Mouse (Mus musculus) embryonic facial prominence, embryonic 13.5 days (tissue): ENCODE results near the gene Cops9. TPM values are rescaled to one million over a fixed set of nuclear protein-coding genes. Genes with fewer than 3 reads are reported as not detected.

Experiments
- ATAC-seq: fragments of 200-750 bp; cut with Nextera tagmentation; 2 replicates; pipeline ENCODE4 v1.8.0; 2017; ENCODE audit warnings: low read depth; ENCODE audit not compliant: insufficient number of reproducible peaks, insufficient read depth, low FRiP score, low TSS enrichment
- H3K27ac ChIP-seq: fragments of 300-500 bp; sonication (generic); 2 replicates; pipeline ENCODE4 v1.5.1; 2015; ENCODE audit warnings: moderate library complexity, mild to moderate bottlenecking, inconsistent platforms
- H3K27me3 ChIP-seq: fragments of 300-500 bp; sonication (generic); 2 replicates; pipeline ENCODE4 v1.6.1; 2015; ENCODE audit warnings: mild to moderate bottlenecking, inconsistent platforms
- H3K36me3 ChIP-seq: fragments of 300-500 bp; sonication (generic); 2 replicates; pipeline ENCODE4 v1.6.1; 2015; ENCODE audit warnings: mild to moderate bottlenecking, inconsistent platforms
- H3K4me1 ChIP-seq: fragments of 300-500 bp; sonication (generic); 2 replicates; pipeline ENCODE4 v1.6.1; 2015; ENCODE audit warnings: inconsistent platforms
- H3K4me2 ChIP-seq: fragments of 300-500 bp; sonication (generic); 2 replicates; pipeline ENCODE4 v1.6.1; 2015; ENCODE audit warnings: moderate library complexity, mild to moderate bottlenecking, inconsistent platforms
- H3K4me3 ChIP-seq: fragments of 300-500 bp; sonication (generic); 2 replicates; pipeline ENCODE4 v1.5.1; 2015; ENCODE audit warnings: mild to moderate bottlenecking, inconsistent platforms
- H3K9ac ChIP-seq: fragments of 300-500 bp; sonication (generic); 2 replicates; pipeline ENCODE4 v1.6.1; 2015; ENCODE audit warnings: mild to moderate bottlenecking, inconsistent platforms
- H3K9me3 ChIP-seq: fragments of 300-500 bp; sonication (generic); 2 replicates; pipeline ENCODE4 v1.6.1; 2016; ENCODE audit warnings: inconsistent platforms
- WGBS: fragments of 180-500 bp; shearing (Covaris S2); methylation state at CpG from one replicate; pipeline ENCODE4 v1.1.7; 2015; ENCODE audit warnings: mixed read lengths; 5-methylcytosine and 5-hydroxymethylcytosine counted together
- polyA plus RNA-seq: library from polyadenylated mRNA; unstranded; fragments of >200 nt; fragmentation: Nextera tagmentation; extraction: Ambion mirVana; gene quantifications from 2 replicates; pipeline ENCODE4 v1.2.1, GENCODE M21; 2015

The Cops9 gene
- polyA plus RNA-seq, 1 experiment from 2014 or later = 404 TPM

DNA sequence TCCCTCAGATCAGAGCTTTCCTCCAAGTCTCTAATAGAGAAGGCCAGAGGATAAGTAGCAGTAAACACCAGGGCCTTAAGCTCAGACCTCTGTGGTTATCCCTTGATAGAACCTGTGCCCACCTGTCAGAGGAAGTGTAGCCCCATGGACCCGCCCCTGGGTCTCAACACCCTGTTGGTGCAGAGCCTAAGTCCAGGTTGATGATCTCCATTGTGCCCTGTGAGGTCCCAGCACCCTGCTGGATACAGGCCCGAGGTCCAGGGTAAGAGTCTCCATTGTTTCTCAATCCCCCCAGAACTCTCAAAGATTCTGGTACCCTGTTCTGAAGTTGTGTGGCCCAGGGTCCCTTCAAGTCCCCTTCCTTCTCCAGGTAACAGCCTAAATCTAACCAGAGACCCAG is 4.3 kb upstream of the Cops9 start:
- WGBS = 43% methylated on average over 2 of the region's 2 CpGs
- H3K4me3 ChIP-seq = no peak overlapping the region
- H3K9ac ChIP-seq = no peak overlapping the region
- no peaks in the 10 kb centered on the region for H3K36me3 ChIP-seq
- H3K4me2 ChIP-seq = no peak overlapping the region
- H3K27me3 ChIP-seq = no peaks in the 10 kb centered on the region
- no peak for ATAC-seq
- H3K27ac ChIP-seq = no peak overlapping the region
- H3K4me1 ChIP-seq = peaks cover 15% of the 10 kb centered on the region
- no peaks in the 10 kb centered on the region for H3K9me3 ChIP-seq

DNA sequence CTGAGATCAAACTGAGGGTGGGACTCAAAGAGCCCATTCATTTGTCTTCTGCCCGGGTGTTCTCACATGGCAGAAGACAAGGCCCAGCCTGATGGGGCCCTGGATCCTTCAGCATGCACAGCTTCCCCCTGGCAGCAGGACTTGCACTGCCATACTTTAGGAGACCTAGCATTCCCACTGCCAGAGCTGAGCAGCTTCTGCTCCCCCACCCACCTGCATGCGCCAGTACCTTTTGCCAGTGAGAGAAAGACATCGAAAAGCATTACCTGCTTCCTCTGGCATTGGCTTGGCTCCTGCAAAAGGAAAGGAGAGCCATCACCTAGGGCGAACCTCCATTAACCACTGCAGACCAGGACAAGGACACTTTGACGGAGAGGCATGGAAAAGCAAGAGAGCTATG is 3.1 kb upstream of the Cops9 start:
- H3K36me3 ChIP-seq = 0 out of 2 replicates have a peak, but pooled peaks cover 3% of the 10 kb centered on the region
- 81% methylated on average over 5 of the region's 5 CpGs for WGBS
- no peak overlapping the region for H3K4me3 ChIP-seq
- no peaks in the 10 kb centered on the region for H3K9me3 ChIP-seq
- peaks cover 26% of the 10 kb centered on the region for H3K4me1 ChIP-seq
- no peak for ATAC-seq
- H3K4me2 ChIP-seq = no peak overlapping the region
- no peaks in the 10 kb centered on the region for H3K27me3 ChIP-seq
- H3K27ac ChIP-seq = no peak overlapping the region
- no peak overlapping the region for H3K9ac ChIP-seq

GRCm38 (mm10) chr1:92643691-92644090 is 1.9 kb upstream of the Cops9 start:
- H3K4me2 ChIP-seq = no peak overlapping the region
- H3K36me3 ChIP-seq = peaks cover 13% of the 10 kb centered on the region; the same call in 1 of the 2 replicates
- H3K4me3 ChIP-seq = no peak overlapping the region
- ATAC-seq = no peak
- H3K27ac ChIP-seq = no peak overlapping the region
- no peaks in the 10 kb centered on the region for H3K9me3 ChIP-seq
- no peak overlapping the region for H3K9ac ChIP-seq
- H3K4me1 ChIP-seq = peaks cover 26% of the 10 kb centered on the region
- H3K27me3 ChIP-seq = no peaks in the 10 kb centered on the region
- 77% methylated on average over 4 of the region's 4 CpGs for WGBS

GRCm38 (mm10) chr1:92640393-92640792 is 1.4 kb downstream of the Cops9 start:
- Histone ChIP-seq H3K4me2 (peak overlapping the region; percentile 98), H3K27ac (no peak overlapping the region), H3K9ac (peak overlapping the region; percentile 98; the same call in 1 of the 2 replicates), H3K27me3 (no peaks in the 10 kb centered on the region), H3K4me1 (peaks cover 19% of the 10 kb centered on the region), H3K4me3 (peak overlapping the region; percentile 96), H3K36me3 (peaks cover 43% of the 10 kb centered on the region), H3K9me3 (no peaks in the 10 kb centered on the region)
- 83% methylated on average over 6 of the region's 6 CpGs for WGBS
- no peak for ATAC-seq

DNA sequence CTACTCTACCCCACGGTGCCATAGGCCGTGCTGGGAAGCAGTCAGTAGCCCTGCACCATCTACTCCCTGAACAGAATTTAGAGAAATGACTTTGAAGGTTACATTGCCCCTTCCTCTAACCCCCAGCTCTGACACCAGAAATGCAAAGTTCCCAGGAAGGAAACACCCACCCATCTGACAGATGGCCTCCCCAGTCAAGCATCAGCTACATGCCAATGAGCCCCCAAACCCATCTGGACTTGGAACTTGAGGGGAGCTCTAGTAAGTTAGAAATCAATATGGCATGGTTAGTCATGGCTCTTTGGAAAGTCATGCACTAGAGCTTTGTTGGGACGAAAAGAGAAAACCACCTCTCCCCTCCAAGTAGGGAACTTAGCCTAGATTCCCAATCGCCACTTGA is 3.0 kb downstream of the Cops9 start:
- no peak overlapping the region for H3K27ac ChIP-seq
- 92% methylated on average over 4 of the region's 4 CpGs for WGBS
- no peak overlapping the region for H3K4me3 ChIP-seq
- no peaks in the 10 kb centered on the region for H3K9me3 ChIP-seq
- peaks cover 43% of the 10 kb centered on the region for H3K36me3 ChIP-seq
- no peak overlapping the region for H3K4me2 ChIP-seq
- no peak for ATAC-seq
- 0 out of 2 replicates have a peak overlapping the region, but pooled peaks have one; percentile 21 for H3K9ac ChIP-seq
- H3K4me1 ChIP-seq = peaks cover 19% of the 10 kb centered on the region
- no peaks in the 10 kb centered on the region for H3K27me3 ChIP-seq

- peaks cover 19% of the 10 kb centered on the region for H3K4me1 ChIP-seq
- 88% methylated on average over 3 of the region's 3 CpGs for WGBS
- peaks cover 43% of the 10 kb centered on the region for H3K36me3 ChIP-seq
- no peak overlapping the region for H3K4me3 ChIP-seq
- H3K4me2 ChIP-seq = no peak overlapping the region
- no peaks in the 10 kb centered on the region for H3K27me3 ChIP-seq
- ATAC-seq = no peak
- no peak overlapping the region for H3K27ac ChIP-seq
- H3K9ac ChIP-seq = no peak overlapping the region
- no peaks in the 10 kb centered on the region for H3K9me3 ChIP-seq
Observed at GRCm38 (mm10) chr1:92638181-92638580, 3.6 kb downstream of the Cops9 start.

DNA sequence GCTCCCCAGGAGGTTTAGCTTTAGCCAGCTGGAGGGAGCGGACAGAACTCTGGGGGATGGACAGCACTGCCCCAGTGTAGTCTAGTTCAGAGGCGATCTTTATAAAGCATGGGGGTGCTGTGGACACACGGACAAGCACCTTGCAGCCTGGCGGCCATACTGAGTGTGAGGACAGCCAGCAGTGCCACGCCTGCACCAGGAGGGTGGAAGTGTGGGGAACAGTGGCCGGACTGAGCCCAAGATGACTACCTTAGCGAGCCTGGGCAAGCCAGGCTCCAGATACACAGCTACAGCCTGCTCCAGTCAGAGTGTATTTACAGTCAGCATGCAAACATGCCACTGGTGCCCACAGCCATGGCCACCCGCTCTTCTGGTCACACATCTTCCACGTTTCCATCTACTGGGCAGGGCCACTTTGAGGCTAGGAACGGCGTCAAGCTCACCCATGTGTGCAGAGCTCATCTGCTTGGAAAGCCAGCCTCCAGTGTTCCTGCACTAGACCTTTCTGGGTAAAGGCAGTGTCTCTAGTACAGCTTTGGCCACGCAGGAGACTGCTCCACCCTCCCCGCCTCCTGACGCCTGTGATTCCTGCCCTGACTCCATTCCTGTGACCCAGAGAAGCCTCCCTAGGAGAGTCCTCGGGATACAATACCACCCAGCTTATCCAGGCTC is 4.1 kb downstream of the Cops9 start:
- WGBS = 93% methylated on average over 15 of the region's 15 CpGs
- Histone ChIP-seq H3K27ac (no peak overlapping the region), H3K9ac (no peak overlapping the region), H3K27me3 (no peaks in the 10 kb centered on the region), H3K4me2 (no peak overlapping the region), H3K4me3 (no peak overlapping the region), H3K4me1 (peaks cover 19% of the 10 kb centered on the region), H3K9me3 (no peaks in the 10 kb centered on the region), H3K36me3 (peaks cover 43% of the 10 kb centered on the region)
- no peak for ATAC-seq

DNA sequence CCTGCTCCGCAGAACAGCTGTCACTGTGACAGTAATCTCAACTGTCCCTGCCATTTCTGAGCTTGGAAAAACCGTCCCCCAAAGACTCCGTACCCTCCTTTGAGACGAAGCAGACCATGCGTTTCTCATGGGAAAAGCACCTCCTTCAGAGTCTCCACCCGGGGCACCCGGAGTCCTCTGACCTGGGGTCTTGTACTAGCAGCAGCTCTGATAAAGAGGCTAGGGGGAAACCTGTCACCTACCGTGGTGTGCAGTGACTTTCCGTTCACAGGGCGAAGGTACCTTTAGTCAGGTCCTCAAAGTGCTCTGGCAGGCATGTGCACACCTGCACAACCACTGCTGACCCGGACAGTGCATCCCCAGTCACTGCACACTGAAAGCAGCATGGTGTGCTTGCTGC is 5.1 kb downstream of the Cops9 start:
- Histone ChIP-seq H3K4me2 (no peak overlapping the region), H3K9ac (no peak overlapping the region), H3K27ac (no peak overlapping the region), H3K4me3 (no peak overlapping the region), H3K9me3 (no peaks in the 10 kb centered on the region), H3K4me1 (peaks cover 13% of the 10 kb centered on the region), H3K36me3 (peaks cover 43% of the 10 kb centered on the region), H3K27me3 (no peaks in the 10 kb centered on the region)
- WGBS = 94% methylated on average over 11 of the region's 11 CpGs
- ATAC-seq = no peak

DNA sequence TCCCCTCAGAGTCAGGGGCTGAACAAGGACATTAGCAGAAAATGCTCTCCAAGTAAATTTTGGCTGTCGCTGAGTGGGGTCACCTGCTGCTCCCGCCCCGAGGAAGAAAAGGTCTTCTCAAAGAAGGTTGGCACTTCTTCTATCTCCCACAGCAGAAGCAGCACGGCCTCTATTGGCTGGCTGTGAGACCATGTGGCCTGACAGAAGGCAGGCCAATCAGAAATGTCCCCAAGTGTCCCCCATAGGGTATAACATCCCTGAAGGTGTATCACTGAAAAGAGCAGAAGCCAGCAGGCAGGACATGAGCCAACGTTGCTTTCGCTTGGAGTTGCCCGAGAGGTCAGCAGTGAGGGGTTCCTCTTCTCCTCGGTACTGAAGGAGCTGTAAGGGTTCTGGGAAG is 5.8 kb downstream of the Cops9 start:
- no peak for ATAC-seq
- no peaks in the 10 kb centered on the region for H3K27me3 ChIP-seq

DNA sequence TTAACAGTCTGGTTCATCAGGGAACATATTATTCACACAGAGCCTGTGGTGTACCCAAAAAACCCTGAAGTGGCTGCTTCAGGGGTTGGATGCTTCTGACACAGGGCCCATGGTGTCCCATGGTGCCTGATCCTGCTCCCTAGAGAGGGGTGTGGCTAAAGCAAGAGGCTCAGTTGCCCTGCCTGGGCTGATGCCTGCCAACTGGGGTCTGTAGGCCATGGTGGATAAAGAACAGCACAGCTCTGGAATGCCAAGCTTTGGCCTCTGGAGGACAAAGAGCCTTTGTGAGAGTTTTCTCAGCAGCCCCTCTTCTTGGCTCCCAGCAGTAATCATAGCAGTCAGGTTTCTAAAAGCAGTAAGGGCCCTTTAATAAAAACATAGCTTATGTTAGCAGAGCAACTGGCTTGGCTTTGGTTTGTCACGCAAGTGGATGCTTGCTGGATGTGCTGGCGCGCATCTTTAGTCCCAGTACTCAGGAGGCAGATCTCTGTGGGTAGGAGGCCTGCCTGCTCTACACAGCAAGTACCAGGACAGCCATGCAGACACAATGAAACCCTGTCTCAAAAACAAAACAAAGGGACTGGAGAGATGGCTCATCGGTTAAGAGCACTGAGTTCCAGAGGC is 6.7 kb downstream of the Cops9 start:
- Histone ChIP-seq H3K4me1 (peaks cover under 1% of the 10 kb centered on the region), H3K9ac (no peak overlapping the region), H3K9me3 (no peaks in the 10 kb centered on the region), H3K4me3 (no peak overlapping the region), H3K27me3 (no peaks in the 10 kb centered on the region), H3K27ac (peak overlapping the region; percentile 68; the same call in 1 of the 2 replicates), H3K36me3 (peaks cover 42% of the 10 kb centered on the region), H3K4me2 (no peak overlapping the region)
- 57% methylated on average over 4 of the region's 4 CpGs for WGBS
- ATAC-seq = no peak; the same call in 1 of the 2 replicates

More for the DNA sequence above, 5.8 kb downstream of the Cops9 start:
- H3K27ac ChIP-seq = no peak overlapping the region
- H3K9me3 ChIP-seq = no peaks in the 10 kb centered on the region
- no peak overlapping the region for H3K4me3 ChIP-seq
- 91% methylated on average over 8 of the region's 8 CpGs for WGBS
- peaks cover 43% of the 10 kb centered on the region for H3K36me3 ChIP-seq
- no peak overlapping the region for H3K9ac ChIP-seq
- H3K4me1 ChIP-seq = peaks cover 10% of the 10 kb centered on the region
- no peak overlapping the region for H3K4me2 ChIP-seq

DNA sequence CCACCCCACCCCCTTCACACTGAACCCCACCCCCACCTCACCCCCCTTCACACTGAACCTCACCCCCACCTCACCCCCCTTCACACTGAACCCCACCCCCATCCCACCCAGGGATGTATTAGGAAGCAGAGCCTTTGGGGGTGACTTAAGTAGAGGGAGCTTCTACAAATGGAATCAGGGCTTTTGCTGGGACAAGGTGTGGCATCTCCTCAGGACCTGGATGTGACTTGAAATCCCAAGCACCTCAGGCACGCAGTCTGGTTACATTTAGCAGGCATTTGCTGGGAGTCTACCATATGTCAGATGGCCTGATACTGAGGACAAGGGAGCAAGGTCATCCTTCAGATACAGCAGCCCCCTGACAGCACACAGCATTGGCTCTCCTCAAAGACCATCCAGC is 7.2 kb downstream of the Cops9 start:
- 55% methylated on average over 1 of the region's 1 CpGs for WGBS
- H3K4me1 ChIP-seq = no peaks in the 10 kb centered on the region
- no peak overlapping the region for H3K4me3 ChIP-seq
- no peaks in the 10 kb centered on the region for H3K27me3 ChIP-seq
- H3K9ac ChIP-seq = no peak overlapping the region
- peaks cover 37% of the 10 kb centered on the region for H3K36me3 ChIP-seq
- H3K4me2 ChIP-seq = no peak overlapping the region
- no peak for ATAC-seq
- H3K9me3 ChIP-seq = no peaks in the 10 kb centered on the region
- peak overlapping the region; percentile 68; the same call in 1 of the 2 replicates for H3K27ac ChIP-seq

- Histone ChIP-seq H3K36me3 (peaks cover 30% of the 10 kb centered on the region), H3K9me3 (no peaks in the 10 kb centered on the region), H3K27me3 (no peaks in the 10 kb centered on the region), H3K27ac (no peak overlapping the region), H3K4me3 (no peak overlapping the region), H3K9ac (no peak overlapping the region), H3K4me1 (no peaks in the 10 kb centered on the region), H3K4me2 (no peak overlapping the region)
- WGBS = 83% methylated on average over 8 of the region's 8 CpGs
- ATAC-seq = no peak
Observed at GRCm38 (mm10) chr1:92633726-92634125, 8.1 kb downstream of the Cops9 start.
